Mouse (Mus musculus): ENCODE measurements around the gene Dab1. TPM values are rescaled to one million over a fixed set of nuclear protein-coding genes. Genes with fewer than 3 reads are reported as not detected.

Gene Dab1
- total and polyA plus RNA-seq, 3 experiments: not detected

- no peak overlapping the region for H3K27ac ChIP-seq (ENCODE audit: control insufficient read depth, low read depth, low read length)
- H3K4me1 ChIP-seq (ENCODE audit: control insufficient read depth in 1 of 2, insufficient read depth in 2 of 2, low read length in 2 of 2): no peaks in the 10 kb centered on the region
- no peaks in the 10 kb centered on the region for H3K27me3 ChIP-seq (ENCODE audit: control insufficient read depth in 1 of 2, insufficient read depth in 2 of 2, low read length in 2 of 2)
- no peaks in the 10 kb centered on the region for H3K79me2 ChIP-seq (ENCODE audit: control insufficient read depth, insufficient read depth, low read length, poor library complexity)
- no peak overlapping the region for H3K9ac ChIP-seq (ENCODE audit: control insufficient read depth, low read depth, low read length, poor library complexity, severe bottlenecking)
- no peak overlapping the region for H3K4me3 ChIP-seq (ENCODE audit: control insufficient read depth in 1 of 2, insufficient read depth in 1 of 2, low read depth in 2 of 2, low read length in 2 of 2)
- TF ChIP-seq MAFK (IDR thresholded peaks at IDR 0.05; ENCODE audit: borderline replicate concordance, low read depth, low read length) (no peak), NRF1 (IDR thresholded peaks at IDR 0.05; ENCODE audit: insufficient read depth, low read depth, low read length, poor library complexity, severe bottlenecking) (no peak), GATA1 (IDR thresholded peaks at IDR 0.05; ENCODE audit: low read depth, low read length) (no peak), POLR2AphosphoS2 (IDR thresholded peaks at IDR 0.05; ENCODE audit: low read length) (no peak), POLR2AphosphoS5 (IDR thresholded peaks at IDR 0.05; ENCODE audit: borderline replicate concordance, low read depth, low read length) (no peak)
- H3K36me3 ChIP-seq (ENCODE audit: control insufficient read depth in 1 of 2, insufficient read depth in 2 of 2, low read length in 2 of 2): no peaks in the 10 kb centered on the region
- DNase-seq (ENCODE audit: low read depth, low spot score): no peak
- no peaks in the 10 kb centered on the region for H3K9me3 ChIP-seq (replicated peaks; ENCODE audit: insufficient read depth, low read length)
Observed at GRCm38 (mm10) chr4:103702137-103702536, 83.0 kb downstream of the Dab1 start.

- no peak for DNase-seq (ENCODE audit: low read depth, low spot score)
- no peaks in the 10 kb centered on the region for H3K9me3 ChIP-seq (replicated peaks; ENCODE audit: insufficient read depth, low read length)
- no peaks in the 10 kb centered on the region for H3K79me2 ChIP-seq (ENCODE audit: control insufficient read depth, insufficient read depth, low read length, poor library complexity)
- no peak overlapping the region for H3K9ac ChIP-seq (ENCODE audit: control insufficient read depth, low read depth, low read length, poor library complexity, severe bottlenecking)
- no peak overlapping the region for H3K27ac ChIP-seq (ENCODE audit: control insufficient read depth, low read depth, low read length)
- TF ChIP-seq CHD1 (IDR thresholded peaks at IDR 0.05; ENCODE audit: low read depth, low read length): no peak
- TF ChIP-seq MAFK (IDR thresholded peaks at IDR 0.05; ENCODE audit: borderline replicate concordance, low read depth, low read length): no peak
- no peak for TF ChIP-seq NELFE (IDR thresholded peaks at IDR 0.05; ENCODE audit: low read depth, low read length)
- TF ChIP-seq EP300 (IDR thresholded peaks at IDR 0.05; ENCODE audit: low read depth in 1 of 2, low read length in 2 of 2): no peak
- no peak for TF ChIP-seq MXI1 (IDR thresholded peaks at IDR 0.05; ENCODE audit: low read depth, low read length)
- TF ChIP-seq HCFC1 (IDR thresholded peaks at IDR 0.05; ENCODE audit: low read depth, low read length): no peak
- no peak for TF ChIP-seq TAL1 (IDR thresholded peaks at IDR 0.05; ENCODE audit: low read length)
- TF ChIP-seq CHD2 (IDR thresholded peaks at IDR 0.05; ENCODE audit: low read length): no peak
- TF ChIP-seq TCF12 (IDR thresholded peaks at IDR 0.05; ENCODE audit: low read depth, low read length): no peak
- no peak for TF ChIP-seq JUND (IDR thresholded peaks at IDR 0.05; ENCODE audit: low read depth, low read length)
- TF ChIP-seq CTCF (IDR thresholded peaks at IDR 0.05 in 2 of 3, conservative IDR thresholded peaks at IDR 0.05 in 1 of 3; ENCODE audit: control insufficient read depth in 1 of 3, insufficient read depth in 1 of 3, low read depth in 2 of 3, low read length in 3 of 3, poor library complexity in 1 of 3, severe bottlenecking in 1 of 3): no peak
- no peak for TF ChIP-seq MYC (IDR thresholded peaks at IDR 0.05; ENCODE audit: low read depth, low read length)
- no peak for TF ChIP-seq UBTF (IDR thresholded peaks at IDR 0.05; ENCODE audit: borderline replicate concordance, insufficient read depth, low read depth, low read length)
- TF ChIP-seq POLR2A (IDR thresholded peaks at IDR 0.05; ENCODE audit: control insufficient read depth in 1 of 2, insufficient read depth in 1 of 2, low read depth in 1 of 2, low read length in 2 of 2, poor library complexity in 1 of 2): no peak
- TF ChIP-seq ELF1 (IDR thresholded peaks at IDR 0.05; ENCODE audit: low read depth, low read length): no peak
- TF ChIP-seq ZC3H11A (IDR thresholded peaks at IDR 0.05; ENCODE audit: low read depth, low read length): no peak
- TF ChIP-seq ZKSCAN1 (IDR thresholded peaks at IDR 0.05; ENCODE audit: low read depth, low read length): no peak
- TF ChIP-seq SIN3A (IDR thresholded peaks at IDR 0.05; ENCODE audit: low read length): no peak
- H3K36me3 ChIP-seq (ENCODE audit: control insufficient read depth in 1 of 2, insufficient read depth in 2 of 2, low read length in 2 of 2): no peaks in the 10 kb centered on the region
- H3K27me3 ChIP-seq (ENCODE audit: control insufficient read depth in 1 of 2, insufficient read depth in 2 of 2, low read length in 2 of 2): no peaks in the 10 kb centered on the region
- H3K4me3 ChIP-seq (ENCODE audit: control insufficient read depth in 1 of 2, insufficient read depth in 1 of 2, low read depth in 2 of 2, low read length in 2 of 2): no peak overlapping the region
- H3K4me1 ChIP-seq (ENCODE audit: control insufficient read depth in 1 of 2, insufficient read depth in 2 of 2, low read length in 2 of 2): no peaks in the 10 kb centered on the region
Observed at GRCm38 (mm10) chr4:103704477-103704876, 85.3 kb downstream of the Dab1 start.

Measured in MEL (cell line).